ENCODE assay signal across 21 mouse cellular contexts in genomic region chr1:130397109-130397508, GRCm38 (mm10). TPM values are rescaled to one million over a fixed set of nuclear protein-coding genes. Genes with fewer than 3 reads are reported as not detected.
A peak's percentile ranks its signal among the peaks of the same experiment; 100 is the strongest.
DNase-seq lines count a peak whose midpoint lies in the region; ATAC-seq and TF ChIP-seq lines count a peak whose summit lies in the region.
"Not testable (repeated sequence)": the region's sequence is repeated elsewhere in the genome, so short reads cannot be mapped to it uniquely, and the experiment has no call there.
"Had no signal": no experiment of that assay in that cellular context is flagged by ENCODE, and none has a peak within 500 bp of the region (broad histone marks: within the 10 kb centered on the region; RNA-seq: fewer than 3 reads in every experiment).

No protein-coding gene starts in this region.

- not testable (repeated sequence) for H3K4me1 ChIP-seq in ES-E14 (ENCODE audit: control insufficient read depth in 2 of 2, insufficient read depth in 2 of 2, low read length in 2 of 2, poor library complexity in 1 of 2); embryonic facial prominence, embryonic 14.5 days (ENCODE audit: control insufficient read depth, insufficient read depth, low read length); intestine, embryonic 15.5 days (replicated peaks); lung, postnatal 0 days (ENCODE audit: insufficient read depth, low read depth, low read length); stomach, postnatal 0 days (replicated peaks; ENCODE audit: control insufficient read depth, insufficient read depth)

- DNase-seq in 3T3-L1 (ENCODE audit: low read depth, low spot score) (peak; percentile 26), NIH3T3 (ENCODE audit: low read depth) (peak; percentile 12)
- DNase-seq in ES-E14 (ENCODE audit: low read depth, low spot score); stomach, postnatal 0 days (ENCODE audit: low spot score): not testable (repeated sequence)
- DNase-seq in embryonic facial prominence, embryonic 14.5 days (ENCODE audit: low spot score), result peak; percentile 19
- peak; percentile 3 to 7 for DNase-seq in kidney, adult 8-10 months
- DNase-seq in lung, postnatal 0 days (ENCODE audit: low spot score), result peak; percentile 37

- H3K4me3 ChIP-seq in ES-E14 (ENCODE audit: insufficient read depth in 1 of 2, low read depth in 1 of 2, low read length in 2 of 2, poor library complexity in 1 of 2, severe bottlenecking in 1 of 2); embryonic facial prominence, embryonic 14.5 days (ENCODE audit: low read depth, low read length); intestine, embryonic 15.5 days (replicated peaks); lung, postnatal 0 days (ENCODE audit: low read depth, low read length); stomach, postnatal 0 days (ENCODE audit: low read depth, low read length): not testable (repeated sequence)

- not testable (repeated sequence) for H3K27ac ChIP-seq in ES-E14 (ENCODE audit: insufficient read depth, low read depth, low read length, poor library complexity, severe bottlenecking); embryonic facial prominence, embryonic 14.5 days (replicated peaks; ENCODE audit: low read depth, low read length); intestine, embryonic 15.5 days; lung, postnatal 0 days (ENCODE audit: low read length); stomach, postnatal 0 days (replicated peaks)

- H3K9ac ChIP-seq in ES-E14 (ENCODE audit: insufficient read depth, low read depth, low read length, poor library complexity, severe bottlenecking); embryonic facial prominence, embryonic 14.5 days (ENCODE audit: low read depth, low read length); intestine, embryonic 15.5 days; lung, postnatal 0 days (replicated peaks; ENCODE audit: low read depth); stomach, postnatal 0 days (ENCODE audit: low read length): not testable (repeated sequence)

- not testable (repeated sequence) for H3K9me3 ChIP-seq in ES-E14 (ENCODE audit: control insufficient read depth, insufficient read depth, low read depth, low read length); embryonic facial prominence, embryonic 14.5 days (ENCODE audit: control insufficient read depth, low read length); intestine, embryonic 15.5 days; lung, postnatal 0 days (ENCODE audit: low read length); stomach, postnatal 0 days (ENCODE audit: control insufficient read depth, low read length)

- not testable (repeated sequence) for H3K36me3 ChIP-seq in ES-E14 (ENCODE audit: control insufficient read depth, insufficient read depth, low read length, poor library complexity, severe bottlenecking); embryonic facial prominence, embryonic 14.5 days (ENCODE audit: control insufficient read depth, insufficient read depth, low read length); intestine, embryonic 15.5 days; lung, postnatal 0 days (ENCODE audit: insufficient read depth, low read length); stomach, postnatal 0 days (ENCODE audit: control insufficient read depth, insufficient read depth, low read length)

- TF ChIP-seq EP300 in lung, postnatal 0 days (IDR thresholded peaks at IDR 0.05); stomach, postnatal 0 days (optimal IDR thresholded peaks at IDR 0.05): not testable (repeated sequence)

- not testable (repeated sequence) for ATAC-seq in embryonic facial prominence, embryonic 14.5 days (ENCODE audit: low read depth)
- 0 out of 2 replicates have a peak, but pooled peaks have one; percentile 47 for ATAC-seq in intestine, embryonic 15.5 days
- ATAC-seq in lung, postnatal 0 days, result peak; percentile 14; the same call in 1 of the 2 replicates
- ATAC-seq in stomach, postnatal 0 days (ENCODE audit: low FRiP score, low TSS enrichment), result peak; percentile 69

- TF ChIP-seq CTCF in lung, postnatal 0 days (IDR thresholded peaks at IDR 0.05), result not testable (repeated sequence)
- 0 out of 2 replicates have a peak, but pooled peaks have one; percentile 15 for TF ChIP-seq CTCF in stomach, postnatal 0 days (IDR thresholded peaks at IDR 0.05; ENCODE audit: low read depth)

- in situ Hi-C loops in ES-E14 (cut with MboI; ENCODE audit: low sequenced_read_pairs in 2 of 2, unreplicated experiment in 2 of 2), result not testable (repeated sequence)

- H3K27me3 ChIP-seq in embryonic facial prominence, embryonic 14.5 days (replicated peaks; ENCODE audit: control insufficient read depth, insufficient read depth, low read length); intestine, embryonic 15.5 days (replicated peaks); lung, postnatal 0 days (replicated peaks; ENCODE audit: insufficient read depth, low read length); stomach, postnatal 0 days (ENCODE audit: control insufficient read depth, insufficient read depth, low read length): not testable (repeated sequence)

- H3K4me2 ChIP-seq in embryonic facial prominence, embryonic 14.5 days (ENCODE audit: low read depth, low read length); intestine, embryonic 15.5 days (replicated peaks); lung, postnatal 0 days (replicated peaks; ENCODE audit: low read depth, low read length); stomach, postnatal 0 days (replicated peaks; ENCODE audit: low read depth): not testable (repeated sequence)

TF ChIP-seq in ES-E14, 5 proteins besides CTCF, POLR2A, EP300 and RAD21:
- TF ChIP-seq MAFK (IDR thresholded peaks at IDR 0.05; ENCODE audit: insufficient read depth, low read depth, low read length), result peak; percentile 60; the same call in 1 of the 2 replicates

RNA-seq across cellular contexts. Expression of gene Cd55b, which starts 25.7 kb away (rescaled TPM):
- total RNA-seq in ES-E14 (2012; rRNA removed), result 0.22 TPM in 1 of 2 replicates, not detected in the other
- polyA plus RNA-seq in embryonic facial prominence, embryonic 14.5 days (2014; fragmentation: Nextera tagmentation; extraction: Ambion mirVana), result 0.38 TPM in 1 of 2 replicates, not detected in the other
- polyA plus RNA-seq in intestine, embryonic 15.5 days (2015; fragmentation: Nextera tagmentation; extraction: Ambion mirVana), result not detected in 2 replicates
- polyA plus RNA-seq in lung, postnatal 0 days (2015; fragmentation: Nextera tagmentation; extraction: Ambion mirVana), result 0.98 and 1.5 TPM in 2 replicates
- polyA plus RNA-seq in stomach, postnatal 0 days (2015; fragmentation: Nextera tagmentation; extraction: Ambion mirVana), result 0.42 and 0.58 TPM in 2 replicates
- total RNA-seq: adrenal gland, postnatal 25 days; heart, adult 18-20 months; heart, postnatal 4 days; hindbrain, postnatal 0 days had no signal
- polyA plus RNA-seq: adrenal gland, adult 2 months; embryonic facial prominence, embryonic 10.5 days; erythroblast, embryonic 14.5 days; forebrain, embryonic 11.5 days; forebrain, embryonic 15.5 days; heart, embryonic 10.5 days; heart, embryonic 14.5 days; hindbrain, embryonic 13.5 days; hindbrain, postnatal 0 days; intestine, embryonic 14.5 days had no signal
